Mouse (Mus musculus) spleen, adult 2 months (tissue): ENCODE measurements around the gene Lztr1. TPM values are rescaled to one million over a fixed set of nuclear protein-coding genes. Genes with fewer than 3 reads are reported as not detected.
A peak's percentile ranks its signal among the peaks of the same experiment; 100 is the strongest.

Source experiments
- DNase-seq, 2 experiments: peaks; one replicate each; pipeline versions ENCODE4 v3.0.0 to v3.0.0-alpha.2; 2012 to 2021; ENCODE audit warnings: low spot score in 2 of 2, low read depth in 1 of 2
- H3K27ac ChIP-seq: fragments of 200-500 bp; 2 replicates; pipeline ENCODE4 v1.5.1; 2012; ENCODE audit warnings: low read length, inconsistent platforms; ENCODE audit not compliant: insufficient read depth
- H3K27me3 ChIP-seq: fragments of 200-500 bp; 2 replicates; pipeline ENCODE4 v1.6.1; 2012; ENCODE audit warnings: mild to moderate bottlenecking, moderate library complexity, low read length, inconsistent platforms; ENCODE audit not compliant: control insufficient read depth, insufficient read depth
- H3K36me3 ChIP-seq: fragments of 200-500 bp; 2 replicates; pipeline ENCODE4 v1.6.1; 2012; ENCODE audit warnings: mild to moderate bottlenecking, low read length, inconsistent platforms; ENCODE audit not compliant: control insufficient read depth, insufficient read depth
- H3K4me1 ChIP-seq: fragments of 200-500 bp; 2 replicates; pipeline ENCODE4 v1.6.1; 2011; ENCODE audit warnings: inconsistent platforms; ENCODE audit not compliant: control insufficient read depth, insufficient read depth, insufficient read length
- H3K4me3 ChIP-seq: fragments of 200-500 bp; 2 replicates; pipeline ENCODE4 v1.5.1; 2011; ENCODE audit warnings: mild to moderate bottlenecking, inconsistent platforms; ENCODE audit not compliant: insufficient read depth, insufficient read length; ENCODE audit errors: extremely low read depth
- CTCF ChIP-seq: fragments of 200-500 bp; IDR thresholded peaks from 2 replicates; pipeline ENCODE4 v1.5.1; 2011; ENCODE audit warnings: mild to moderate bottlenecking, inconsistent platforms; ENCODE audit not compliant: insufficient read depth, insufficient read length, insufficient replicate concordance; ENCODE audit errors: extremely low read depth
- POLR2A ChIP-seq: fragments of 200-500 bp; IDR thresholded peaks from 2 replicates; pipeline ENCODE4 v1.6.1; 2011; ENCODE audit warnings: low read depth, low read length, inconsistent platforms
- WGBS: fragments of 180-500 bp; shearing (Covaris S2); methylation state at CpG from one replicate; pipeline ENCODE4 v1.1.7; 2018; 5-methylcytosine and 5-hydroxymethylcytosine counted together
- polyA plus RNA-seq: library from polyadenylated mRNA; depleted of rRNA; stranded (reverse); fragments of >200 nt; gene quantifications from 2 replicates; pipeline ENCODE4 v1.2.3, GENCODE M21; 2012

Gene Lztr1
- polyA plus RNA-seq, 1 experiment: 110 TPM

GRCm38 (mm10) chr16:17489469-17490111 is 18.9 kb upstream of the Lztr1 start, which contains the start of gene Aifm3:
Gene Aifm3 (plus strand): TSS chr16:17489611.
- peaks cover 2% of the 10 kb centered on the region for H3K27me3 ChIP-seq
- 10% methylated on average over 47 of the region's 47 CpGs for WGBS

GRCm38 (mm10) chr16:17491154-17491553 is 17.3 kb upstream of the Lztr1 start:
- DNase-seq: no peak
- no peak overlapping the region for H3K4me3 ChIP-seq
- 89% methylated on average over 5 of the region's 5 CpGs for WGBS
- H3K4me1 ChIP-seq: no peaks in the 10 kb centered on the region
- peaks cover 2% of the 10 kb centered on the region for H3K27me3 ChIP-seq
- TF ChIP-seq CTCF (no peak), POLR2A (no peak)
- H3K27ac ChIP-seq: no peak overlapping the region
- peaks cover 4% of the 10 kb centered on the region; the same call in 1 of the 2 replicates for H3K36me3 ChIP-seq

More at GRCm38 (mm10) chr16:17489469-17490111, 18.9 kb upstream of the Lztr1 start, which contains the start of gene Aifm3:
- H3K36me3 ChIP-seq: peaks cover 12% of the 10 kb centered on the region
- no peak within 1 kb of the TSS for H3K4me3 ChIP-seq
- H3K27ac ChIP-seq: no peak within 1 kb of the TSS
- DNase-seq: no peak
- TF ChIP-seq POLR2A: no peak
- no peak for TF ChIP-seq CTCF
- H3K4me1 ChIP-seq: no peaks in the 10 kb centered on the region

- Histone ChIP-seq H3K4me3 (no peak overlapping the region), H3K27me3 (peaks cover 2% of the 10 kb centered on the region), H3K27ac (no peak overlapping the region), H3K4me1 (no peaks in the 10 kb centered on the region), H3K36me3 (peaks cover 3% of the 10 kb centered on the region; the same call in 1 of the 2 replicates)
- no peak for DNase-seq
- no peak for TF ChIP-seq CTCF
- TF ChIP-seq POLR2A: no peak
- 40% methylated on average over 5 of the region's 5 CpGs for WGBS
Observed at GRCm38 (mm10) chr16:17491896-17492561, 16.5 kb upstream of the Lztr1 start.

- Histone ChIP-seq H3K27ac (0 out of 2 replicates have a peak overlapping the region, but pooled peaks have one; percentile 9), H3K27me3 (no peaks in the 10 kb centered on the region)
- TF ChIP-seq CTCF (no peak), POLR2A (no peak)
Observed at GRCm38 (mm10) chr16:17496499-17497305, 11.8 kb upstream of the Lztr1 start.

GRCm38 (mm10) chr16:17499249-17499883 is 9.1 kb upstream of the Lztr1 start:
- WGBS: 74% methylated on average over 10 of the region's 10 CpGs
- no peak for DNase-seq
- Histone ChIP-seq H3K27ac (no peak overlapping the region), H3K36me3 (no peaks in the 10 kb centered on the region), H3K27me3 (no peaks in the 10 kb centered on the region), H3K4me3 (no peak overlapping the region), H3K4me1 (no peaks in the 10 kb centered on the region)
- TF ChIP-seq POLR2A (no peak), CTCF (no peak)

More at GRCm38 (mm10) chr16:17496499-17497305, 11.8 kb upstream of the Lztr1 start:
- Histone ChIP-seq H3K4me1 (no peaks in the 10 kb centered on the region), H3K4me3 (no peak overlapping the region), H3K36me3 (no peaks in the 10 kb centered on the region)
- WGBS: 81% methylated on average over 2 of the region's 2 CpGs
- DNase-seq: no peak

- Histone ChIP-seq H3K27ac (no peak overlapping the region), H3K27me3 (no peaks in the 10 kb centered on the region), H3K4me3 (no peak overlapping the region), H3K36me3 (no peaks in the 10 kb centered on the region), H3K4me1 (no peaks in the 10 kb centered on the region)
- WGBS: 65% methylated on average over 4 of the region's 4 CpGs
- TF ChIP-seq POLR2A (no peak), CTCF (no peak)
- no peak for DNase-seq
Observed at GRCm38 (mm10) chr16:17502681-17503080, 5.8 kb upstream of the Lztr1 start.
